Mouse (Mus musculus): ENCODE results near the gene Slc35g1. TPM values are rescaled to one million over a fixed set of nuclear protein-coding genes. Genes with fewer than 3 reads are reported as not detected.

Slc35g1 gene
- polyA plus RNA-seq, 1 experiment from 2014 or later = 8.9 TPM

Other genes starting within 250 kb of the Slc35g1 start
- 32.2 and 36.7 TPM in 2 replicates for gene Fra10ac1, start 171.8 kb upstream of the Slc35g1 start, polyA plus RNA-seq (2014; fragmentation: Nextera tagmentation; extraction: Ambion mirVana)
- gene Lgi1, start 131.4 kb upstream of the Slc35g1 start, polyA plus RNA-seq (2014; fragmentation: Nextera tagmentation; extraction: Ambion mirVana) = 1.1 and 1.3 TPM in 2 replicates
- 9.2 and 12.2 TPM in 2 replicates for gene Plce1, start 85.1 kb downstream of the Slc35g1 start, polyA plus RNA-seq (2014; fragmentation: Nextera tagmentation; extraction: Ambion mirVana)

Measured in stomach, embryonic 14.5 days (tissue).